Mouse (Mus musculus) ovary, postnatal 36 days (tissue): Measurements from ENCODE around the gene Cmtm4.

Experiments used
- DNase-seq: peaks from one replicate; pipeline ENCODE4 v3.0.0; 2022; ENCODE audit warnings: low spot score, mixed read lengths

The Cmtm4 gene

DNA sequence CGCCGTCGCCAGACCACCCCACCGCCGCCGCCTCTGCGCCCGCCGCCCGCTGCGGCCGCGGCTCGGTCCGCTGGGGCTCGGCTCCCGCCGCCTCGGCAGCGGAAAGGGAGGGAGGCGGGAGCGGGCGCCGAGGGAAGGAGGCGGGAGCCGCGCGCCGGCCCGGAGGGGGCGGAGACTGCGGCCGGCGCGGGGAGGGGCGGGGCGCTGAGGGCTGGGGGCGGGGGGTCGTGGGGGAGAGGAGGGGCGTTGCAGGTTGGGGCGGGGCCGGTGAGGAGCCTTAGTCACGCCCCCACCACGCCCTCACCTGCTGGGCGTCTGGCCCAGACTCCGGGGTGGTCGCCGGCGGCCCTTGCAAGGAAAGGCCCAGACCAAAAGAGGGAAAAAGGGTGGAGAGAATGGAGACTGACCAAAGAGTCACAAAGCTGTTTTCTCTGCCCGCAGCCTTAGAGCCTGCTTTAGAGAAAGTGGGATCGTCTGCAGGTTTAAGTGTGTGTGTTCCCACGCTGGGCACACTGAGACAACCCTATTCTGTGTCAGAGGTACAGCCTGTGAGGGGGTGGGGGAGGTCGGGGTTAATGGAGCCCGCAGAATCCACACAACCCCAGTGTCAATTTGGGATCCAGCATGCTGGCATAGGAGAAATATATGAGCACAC lies at the start of gene Cmtm4:
Gene Cmtm4 (minus strand): TSS at position 105 of the 655 bp plus-strand sequence.
- peak; percentile 78 for DNase-seq

DNA sequence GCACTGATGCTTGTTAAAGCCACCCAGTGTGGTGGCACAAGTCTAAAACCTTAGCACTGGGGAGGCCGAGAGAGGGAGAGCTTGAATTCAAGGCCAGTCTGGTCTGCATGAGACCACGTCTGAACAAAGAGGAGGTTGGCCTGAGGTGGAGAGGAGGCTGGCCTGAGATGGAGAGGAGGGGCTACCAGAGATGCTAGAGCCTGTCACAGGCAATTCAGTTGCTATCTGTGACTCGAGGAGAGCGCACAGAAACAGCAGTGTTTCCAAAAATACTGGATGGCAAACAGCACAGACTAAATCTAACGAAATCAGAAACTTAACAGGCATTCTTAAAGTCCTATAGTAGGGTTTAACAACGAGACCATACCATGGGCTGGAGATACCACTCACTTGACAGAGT lies 49.6 kb upstream of the Cmtm4 start:
- DNase-seq = no peak

GRCm38 (mm10) chr8:104443125-104443679 lies 47.6 kb upstream of the Cmtm4 start:
- DNase-seq = no peak

DNA sequence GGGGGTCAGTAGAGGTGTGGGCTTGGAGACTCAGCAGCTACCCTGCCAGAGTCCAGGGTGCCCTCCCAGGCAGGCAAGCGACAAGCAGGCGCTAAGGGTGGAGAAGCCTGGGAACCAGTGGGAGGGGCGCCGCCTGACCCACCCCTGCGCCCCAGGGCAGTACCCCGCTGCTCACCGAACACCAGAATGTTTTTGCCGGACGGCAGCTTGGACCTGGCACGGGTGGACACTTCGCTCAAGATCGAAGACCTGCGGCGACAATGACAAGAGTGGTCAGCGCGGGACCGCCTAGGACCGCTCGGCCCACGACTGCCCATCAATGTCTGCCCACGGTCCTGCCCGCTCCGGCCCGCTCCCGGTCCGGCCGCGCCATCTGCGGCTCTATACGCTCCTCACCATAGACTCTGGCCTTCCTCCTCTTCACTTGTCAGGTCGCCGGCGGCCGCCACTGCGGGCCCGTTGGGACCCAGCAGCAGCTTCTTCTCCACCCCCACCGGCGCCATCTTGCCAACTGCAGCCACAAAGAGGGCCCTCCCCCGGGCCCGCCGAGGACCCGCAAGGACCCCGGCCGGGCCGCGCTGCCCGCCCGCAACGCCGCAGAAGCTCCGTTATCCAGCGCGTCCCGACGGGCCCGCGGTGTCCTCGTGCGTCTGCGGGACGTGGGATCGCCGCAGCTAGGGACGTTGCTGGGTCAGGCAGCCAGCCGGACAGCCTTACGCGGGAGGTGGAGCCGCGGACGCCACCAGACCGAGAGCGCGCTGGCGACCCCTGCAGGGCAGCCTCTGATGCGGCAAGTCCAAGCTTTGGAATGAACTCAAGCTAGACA lies 46.9 kb upstream of the Cmtm4 start, which contains the start of gene Dync1li2:
Gene Dync1li2 (minus strand): TSS at position 749 of the 826 bp plus-strand sequence.
- peak; percentile 94 for DNase-seq

- no peak for DNase-seq
These were observed 46.0 kb upstream of the Cmtm4 start for GRCm38 (mm10) chr8:104441613-104442012.

DNA sequence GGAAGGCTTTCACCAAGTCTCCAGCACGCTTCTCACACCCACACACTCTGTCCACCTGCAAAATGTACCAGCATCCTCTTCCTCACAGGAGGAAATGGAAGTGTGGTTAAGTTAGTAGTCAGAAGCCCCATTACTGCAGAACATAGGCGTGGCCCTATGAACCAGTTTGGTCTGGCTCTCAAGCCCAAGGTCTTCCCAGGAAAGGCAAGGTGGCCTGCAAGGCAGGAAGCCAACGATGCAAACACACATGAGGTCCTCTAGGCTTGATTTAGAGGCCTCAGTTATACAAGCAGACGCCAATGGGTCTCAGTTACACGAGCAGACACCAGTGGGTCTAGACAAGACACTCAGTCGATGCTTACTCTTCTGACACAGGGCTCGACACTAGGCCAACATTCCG lies 43.9 kb upstream of the Cmtm4 start:
- no peak for DNase-seq

GRCm38 (mm10) chr8:104437494-104438135 lies 42.0 kb upstream of the Cmtm4 start:
- DNase-seq = no peak

DNA sequence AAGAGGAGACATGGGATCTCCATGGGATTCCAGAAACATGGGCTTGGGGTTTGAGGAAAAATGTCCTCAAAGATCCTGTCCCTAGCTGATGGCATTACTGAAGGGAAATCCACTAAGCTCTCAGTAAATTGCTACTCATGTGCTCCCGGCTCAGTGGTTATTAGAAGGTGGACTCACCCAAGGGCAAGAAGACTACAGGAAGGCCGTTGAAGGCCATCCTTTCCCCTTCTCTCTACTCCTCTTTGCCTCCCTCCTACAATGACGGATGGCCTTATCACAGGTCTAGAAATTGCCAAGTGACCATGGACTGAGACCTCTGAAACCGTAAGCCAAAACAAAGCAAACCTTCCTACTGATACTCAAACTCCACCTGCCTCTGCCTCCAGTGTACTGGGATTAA lies 41.0 kb upstream of the Cmtm4 start:
- no peak for DNase-seq

DNA sequence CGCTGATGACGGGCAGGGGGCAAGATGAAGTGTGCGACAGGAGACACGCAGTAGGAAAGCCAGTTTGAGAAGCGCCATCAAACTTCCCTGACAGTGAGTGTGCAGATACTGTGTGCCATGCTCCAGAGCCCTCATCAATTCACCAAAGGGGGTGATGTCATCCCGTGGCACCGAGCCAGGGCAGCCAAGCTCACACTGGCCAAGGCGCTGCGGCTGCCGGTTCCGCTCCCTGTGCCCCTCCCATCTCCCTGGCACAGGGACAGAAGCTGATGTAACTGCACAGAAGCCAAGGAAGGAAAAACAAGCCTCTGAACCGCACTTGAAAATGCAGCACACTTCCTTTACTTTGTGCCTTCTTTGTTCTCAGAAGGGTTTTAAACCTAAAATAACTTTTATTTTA lies 40.4 kb upstream of the Cmtm4 start:
- peak; percentile 91 for DNase-seq

DNA sequence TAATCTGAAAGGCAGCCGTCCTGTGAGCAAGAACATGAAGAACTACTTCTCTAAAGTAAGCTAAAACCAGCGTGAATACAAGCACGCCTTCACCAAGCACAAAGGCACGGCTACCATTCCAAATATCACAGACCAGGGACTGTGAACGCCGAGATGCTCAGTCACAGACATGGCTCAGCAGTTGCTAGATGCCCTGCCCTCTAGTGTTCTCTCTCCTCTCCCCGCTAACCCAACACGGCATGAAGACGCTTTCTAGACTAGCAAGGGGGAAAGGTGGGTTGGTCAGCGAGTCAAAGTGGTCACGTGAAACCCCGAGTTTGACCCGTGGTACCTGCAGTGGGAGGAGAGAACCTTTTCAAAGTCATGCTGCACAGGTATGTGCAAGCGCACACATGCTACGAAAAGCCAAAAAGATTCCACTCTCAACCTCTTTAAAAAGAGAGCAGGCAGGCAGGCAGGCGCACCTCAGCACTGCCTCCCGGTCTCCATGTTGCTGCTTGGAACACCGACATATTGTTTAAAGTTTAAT lies 39.3 kb upstream of the Cmtm4 start:
- DNase-seq = no peak

GRCm38 (mm10) chr8:104434275-104434674 lies 38.7 kb upstream of the Cmtm4 start:
- peak; percentile 37 for DNase-seq

GRCm38 (mm10) chr8:104433191-104433842 lies 37.7 kb upstream of the Cmtm4 start:
- DNase-seq = no peak

DNA sequence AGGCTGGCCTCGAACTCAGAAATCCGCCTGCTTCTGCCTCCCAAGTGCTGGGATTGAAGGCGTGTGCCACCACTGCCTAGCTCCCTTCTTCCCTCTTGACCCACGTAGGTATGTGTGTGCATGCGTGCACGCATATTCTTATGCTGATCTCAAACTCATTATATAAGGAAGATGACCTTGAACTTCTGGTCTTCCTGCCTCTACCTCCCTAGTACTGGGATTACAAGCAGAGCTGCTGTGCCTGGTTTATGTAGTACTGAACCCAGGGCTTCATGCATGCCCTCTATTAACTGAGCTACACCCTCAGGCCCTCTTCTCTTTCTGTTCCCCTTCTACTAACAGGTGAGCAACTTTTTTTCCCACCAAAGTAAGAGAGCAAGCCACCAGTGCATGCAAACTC lies 37.0 kb upstream of the Cmtm4 start:
- DNase-seq = no peak

DNA sequence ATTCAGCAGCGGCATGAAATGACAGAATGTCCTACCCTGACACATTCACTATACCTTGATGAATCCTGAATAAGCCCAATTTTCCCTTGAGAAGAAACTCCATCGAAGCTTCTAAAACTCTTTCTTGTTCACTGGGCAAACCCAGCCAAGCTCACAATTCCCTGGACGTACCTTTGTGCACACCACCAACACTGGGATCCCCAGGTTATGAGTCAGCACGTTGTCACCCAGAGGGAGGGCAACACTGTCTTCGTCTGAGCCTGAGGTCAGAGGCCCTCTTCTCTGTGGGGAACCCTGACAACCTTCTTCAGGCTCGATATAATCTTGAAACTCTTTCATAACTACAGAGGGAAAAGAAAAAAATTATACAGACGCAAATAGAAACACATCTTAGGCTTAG lies 34.6 kb upstream of the Cmtm4 start:
- no peak for DNase-seq

DNA sequence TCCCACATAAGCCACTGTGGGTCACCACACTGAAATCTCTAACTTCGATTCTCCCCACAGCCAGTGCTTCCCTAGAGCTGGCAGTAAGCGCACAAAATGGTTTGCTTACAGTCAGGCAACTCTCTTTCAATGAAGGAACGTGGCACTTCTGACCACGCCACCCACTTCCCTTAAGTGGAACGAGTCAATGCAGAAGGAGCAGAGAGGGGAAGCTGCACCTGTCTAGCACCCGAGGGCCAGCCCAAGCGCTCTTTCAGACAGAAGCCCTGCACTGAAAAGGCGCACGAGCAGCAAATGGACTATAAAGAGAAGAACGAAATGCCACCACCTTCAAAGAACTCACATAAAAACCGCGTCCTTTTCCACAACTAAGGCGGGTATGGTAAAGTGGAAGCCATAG lies 32.1 kb upstream of the Cmtm4 start:
- no peak for DNase-seq

DNA sequence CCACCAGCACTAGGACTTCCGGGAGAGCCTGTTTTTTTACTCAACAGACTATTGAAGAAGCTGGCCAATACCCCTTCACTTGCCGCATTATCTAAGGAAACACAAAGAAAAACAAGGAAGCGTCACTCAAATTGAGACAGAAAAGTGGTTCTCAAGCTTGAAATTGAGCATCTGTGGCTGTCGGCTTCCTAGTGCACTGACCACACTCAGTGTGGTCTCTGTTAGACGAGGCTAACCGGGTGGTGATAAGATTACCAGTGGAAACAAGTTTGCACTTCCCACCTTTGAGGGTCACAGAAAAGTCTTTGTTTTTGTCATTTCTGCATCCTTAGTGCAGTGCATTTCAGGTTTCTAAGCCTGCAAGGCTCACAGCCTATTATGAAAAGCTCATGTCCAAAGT lies 26.7 kb upstream of the Cmtm4 start:
- no peak for DNase-seq

- no peak for DNase-seq
These were observed 20.4 kb upstream of the Cmtm4 start for GRCm38 (mm10) chr8:104416022-104416421.

- no peak for DNase-seq
These were observed 18.6 kb upstream of the Cmtm4 start for GRCm38 (mm10) chr8:104414204-104414603.

DNA sequence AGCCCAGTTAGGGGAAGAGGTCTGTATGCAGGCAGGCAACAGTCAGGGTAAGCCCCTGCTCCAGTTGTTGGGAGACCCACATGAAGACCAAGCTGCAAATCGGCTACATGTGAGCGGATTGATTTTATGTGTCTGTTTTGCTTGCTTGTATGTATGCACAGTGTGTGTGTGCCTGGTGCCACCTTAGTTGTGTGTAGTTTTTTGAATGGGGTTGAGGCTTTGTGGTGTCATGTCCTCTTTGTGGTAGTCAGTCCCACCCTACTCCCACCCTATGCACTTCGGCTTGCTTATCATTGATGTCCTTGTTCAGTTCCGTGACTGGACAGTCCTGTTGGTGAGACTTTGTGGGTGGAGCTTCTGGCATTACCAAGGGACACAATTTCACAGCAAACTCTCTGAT lies 18.2 kb upstream of the Cmtm4 start:
- DNase-seq = no peak

GRCm38 (mm10) chr8:104412805-104413532 lies 17.4 kb upstream of the Cmtm4 start:
- no peak for DNase-seq

DNA sequence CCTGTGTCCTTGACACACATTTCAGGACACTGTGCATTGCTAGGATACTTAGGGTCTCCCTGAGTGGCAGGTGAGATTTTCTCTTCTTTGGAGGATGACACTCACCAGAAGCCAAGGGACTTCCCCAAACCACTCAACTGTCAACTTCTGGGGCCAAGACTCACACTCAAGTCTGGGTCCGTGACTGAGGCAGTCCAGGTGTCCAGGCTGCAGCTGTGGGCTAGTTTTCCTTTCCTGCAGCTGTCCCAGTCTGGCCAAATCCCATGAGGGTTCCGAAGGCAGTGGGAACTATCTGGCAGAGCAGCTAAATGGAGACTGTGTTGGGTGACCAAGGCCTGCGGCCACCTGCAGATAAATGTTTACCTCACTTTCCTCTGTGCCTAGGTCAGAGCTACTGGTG lies 16.4 kb upstream of the Cmtm4 start:
- DNase-seq = no peak
